Mouse (Mus musculus): ENCODE data around the gene Napsa.

DNA sequence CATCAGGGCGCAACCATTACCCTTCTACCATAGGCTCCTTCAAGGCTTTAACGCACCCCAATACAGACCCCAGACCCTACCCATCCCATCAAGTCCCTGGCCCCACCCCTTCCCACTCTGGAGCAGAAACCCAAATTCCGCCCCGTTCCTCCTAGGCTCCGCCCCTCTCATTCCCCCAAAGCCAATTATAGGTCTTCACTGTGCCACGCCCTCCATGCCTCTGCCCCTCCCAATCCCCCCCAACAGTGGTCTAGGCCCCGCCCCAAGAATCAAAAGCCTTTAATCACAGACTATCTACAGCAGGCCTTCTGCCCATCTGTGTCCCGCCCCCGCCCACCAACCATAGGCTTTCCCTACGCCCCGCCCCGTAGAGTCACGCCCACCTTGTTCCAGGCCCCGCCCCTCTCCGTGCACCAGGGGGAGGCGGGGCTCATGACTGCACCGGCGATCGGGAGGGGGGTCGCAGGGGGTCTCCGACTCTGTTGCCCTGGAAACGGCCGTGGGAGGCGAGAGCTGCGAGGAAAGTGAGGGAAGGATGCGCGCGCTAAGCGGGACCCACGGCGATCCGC lies 18.9 kb upstream of the Napsa start:
- TF ChIP-seq CTCF (IDR thresholded peaks at IDR 0.05; ENCODE audit: insufficient read depth, low read depth, low read length) = no peak
- TF ChIP-seq POLR2A (IDR thresholded peaks at IDR 0.05; ENCODE audit: insufficient read depth, low read depth, low read length) = no peak
